In genomic region chr4:32881001-32881400, GRCm38 (mm10) we compare ENCODE assay signal across 24 mouse cellular contexts.
DNase-seq lines count a peak whose midpoint lies in the region; ATAC-seq and TF ChIP-seq lines count a peak whose summit lies in the region.
"Had no signal": no experiment of that assay in that cellular context is flagged by ENCODE, and none has a peak within 500 bp of the region (broad histone marks: within the 10 kb centered on the region; RNA-seq: fewer than 3 reads in every experiment).

No protein-coding gene starts in this region.

- no peak for TF ChIP-seq POLR2A in kidney, adult 2 months (IDR thresholded peaks at IDR 0.05; ENCODE audit: low read depth, low read length)

- no peak overlapping the region for H3K9ac ChIP-seq in kidney, embryonic 15.5 days
- H3K9ac ChIP-seq: forebrain, embryonic 13.5 days; hindbrain, embryonic 13.5 days had no signal

- H3K4me1 ChIP-seq in kidney, adult 2 months (ENCODE audit: control insufficient read depth, insufficient read depth, low read length) = peaks cover 6% of the 10 kb centered on the region; the same call in 1 of the 2 replicates
- H3K4me1 ChIP-seq in kidney, embryonic 15.5 days = 0 out of 2 replicates have a peak, but pooled peaks cover 18% of the 10 kb centered on the region
- H3K4me1 ChIP-seq: forebrain, embryonic 10.5 days; forebrain, embryonic 13.5 days; hindbrain, embryonic 10.5 days had no signal

- DNase-seq in kidney, adult 2 months = peak; percentile 54
- no peak for DNase-seq in kidney, postnatal 14 days
- no peak for DNase-seq in kidney, adult 18-20 months
- DNase-seq in kidney, postnatal 36 days = peak; percentile 13 to 21
- no peak for DNase-seq in gastrocnemius, adult 2 months
- DNase-seq: adrenal gland, postnatal 10 days; adrenal gland, postnatal 36 days; B cell, adult 2 months; cerebellum, adult 18-20 months; cerebellum, adult 9-10 months; cerebellum, postnatal 14 days; gastrocnemius, postnatal 14 days; heart, adult 11 months had no signal

- no peak for TF ChIP-seq CTCF in kidney, adult 2 months (conservative IDR thresholded peaks at IDR 0.05; ENCODE audit: insufficient read depth, insufficient read length, low read depth, low read length)
- TF ChIP-seq CTCF in gastrocnemius, adult 2 months (IDR thresholded peaks at IDR 0.05) = no peak

- H3K27me3 ChIP-seq in kidney, adult 2 months (replicated peaks; ENCODE audit: control insufficient read depth, insufficient read depth, low read length) = no peaks in the 10 kb centered on the region
- H3K27me3 ChIP-seq in kidney, embryonic 15.5 days = no peaks in the 10 kb centered on the region
- H3K27me3 ChIP-seq: CH12.LX; forebrain, embryonic 13.5 days; Patski had no signal

- H3K9me3 ChIP-seq in kidney, embryonic 15.5 days (replicated peaks) = no peaks in the 10 kb centered on the region
- H3K9me3 ChIP-seq: forebrain, embryonic 10.5 days; forebrain, embryonic 13.5 days; G1E; hindbrain, embryonic 10.5 days; hindbrain, embryonic 13.5 days had no signal

- no peaks in the 10 kb centered on the region for H3K36me3 ChIP-seq in kidney, adult 2 months (ENCODE audit: control insufficient read depth, insufficient read depth, low read length)
- H3K36me3 ChIP-seq in kidney, embryonic 15.5 days = no peaks in the 10 kb centered on the region
- H3K36me3 ChIP-seq: forebrain, embryonic 10.5 days; G1E; hindbrain, embryonic 13.5 days had no signal

- intact Hi-C loops in gastrocnemius, adult 2 months (cut with DNase I) = no loop called here

- WGBS in kidney, adult 2 months = 66% methylated on average over 4 of the region's 4 CpGs
- WGBS in kidney, embryonic 15.5 days = 69% methylated on average over 4 of the region's 4 CpGs

- H3K4me2 ChIP-seq in kidney, embryonic 15.5 days = no peak overlapping the region
- H3K4me2 ChIP-seq: forebrain, embryonic 13.5 days; heart, embryonic 11.5 days; hindbrain, embryonic 13.5 days had no signal

- H3K4me3 ChIP-seq in kidney, adult 2 months (ENCODE audit: insufficient read depth, low read depth, low read length) = no peak overlapping the region
- no peak overlapping the region for H3K4me3 ChIP-seq in kidney, embryonic 15.5 days (replicated peaks)
- no peak overlapping the region for H3K4me3 ChIP-seq in gastrocnemius, adult 2 months
- H3K4me3 ChIP-seq: forebrain, embryonic 10.5 days; forebrain, embryonic 13.5 days; hindbrain, embryonic 10.5 days; hindbrain, embryonic 13.5 days had no signal

- peak; percentile 69; the same call in 1 of the 2 replicates for ATAC-seq in kidney, embryonic 15.5 days (replicated peaks; ENCODE audit: low FRiP score)
- ATAC-seq: forebrain, embryonic 13.5 days; forebrain, embryonic 16.5 days; hindbrain, embryonic 16.5 days; Patski had no signal

- H3K27ac ChIP-seq in kidney, adult 2 months (ENCODE audit: insufficient read depth, low read depth, low read length) = no peak overlapping the region
- no peak overlapping the region for H3K27ac ChIP-seq in kidney, embryonic 15.5 days
- H3K27ac ChIP-seq in gastrocnemius, adult 2 months = no peak overlapping the region
- H3K27ac ChIP-seq: forebrain, embryonic 10.5 days; forebrain, embryonic 13.5 days; hindbrain, embryonic 10.5 days; hindbrain, embryonic 13.5 days had no signal

Comparison
In these comparisons a context has a peak if more than half of its experiments do, and no peak if none do; other contexts are left out.
1. DNase-seq: peak in kidney, adult 2 months (single experiment) and kidney, postnatal 36 days (2 of 2); none in kidney, postnatal 14 days (single experiment), kidney, adult 18-20 months (single experiment) and gastrocnemius, adult 2 months (single experiment).